Mouse (Mus musculus): ENCODE measurements around the gene Btbd9.

GRCm38 (mm10) chr17:30210262-30210661 is 366.0 kb downstream of the Btbd9 start:
- no peak for TF ChIP-seq ETS1 (IDR thresholded peaks at IDR 0.05; ENCODE audit: low read depth, low read length)
- no peak for TF ChIP-seq ZKSCAN1 (IDR thresholded peaks at IDR 0.05; ENCODE audit: low read depth, low read length)
- TF ChIP-seq CTCF (IDR thresholded peaks at IDR 0.05 in 2 of 3, conservative IDR thresholded peaks at IDR 0.05 in 1 of 3; ENCODE audit: control insufficient read depth in 1 of 3, insufficient read depth in 1 of 3, low read depth in 2 of 3, low read length in 3 of 3, poor library complexity in 1 of 3, severe bottlenecking in 1 of 3): no peak
- TF ChIP-seq TBP (IDR thresholded peaks at IDR 0.05; ENCODE audit: low read depth, low read length): no peak
- TF ChIP-seq POLR2A (IDR thresholded peaks at IDR 0.05; ENCODE audit: control insufficient read depth in 1 of 2, insufficient read depth in 1 of 2, low read depth in 1 of 2, low read length in 2 of 2, poor library complexity in 1 of 2): no peak
- no peak for TF ChIP-seq ELF1 (IDR thresholded peaks at IDR 0.05; ENCODE audit: low read depth, low read length)
- TF ChIP-seq EP300 (IDR thresholded peaks at IDR 0.05; ENCODE audit: low read depth in 1 of 2, low read length in 2 of 2): no peak
- no peak for TF ChIP-seq BHLHE40 (IDR thresholded peaks at IDR 0.05; ENCODE audit: borderline replicate concordance, low read depth, low read length)
- TF ChIP-seq RCOR1 (IDR thresholded peaks at IDR 0.05; ENCODE audit: low read depth, low read length): no peak
- no peak for TF ChIP-seq GATA1 (IDR thresholded peaks at IDR 0.05; ENCODE audit: low read depth, low read length)
- no peak for TF ChIP-seq USF2 (IDR thresholded peaks at IDR 0.05; ENCODE audit: borderline replicate concordance in 1 of 2, insufficient read depth in 1 of 2, low read depth in 1 of 2, low read length in 2 of 2)
- TF ChIP-seq MAX (IDR thresholded peaks at IDR 0.05; ENCODE audit: low read length): no peak

All from MEL (cell line).